13 mouse cellular contexts compared by ENCODE assay signal in the genomic region with DNA sequence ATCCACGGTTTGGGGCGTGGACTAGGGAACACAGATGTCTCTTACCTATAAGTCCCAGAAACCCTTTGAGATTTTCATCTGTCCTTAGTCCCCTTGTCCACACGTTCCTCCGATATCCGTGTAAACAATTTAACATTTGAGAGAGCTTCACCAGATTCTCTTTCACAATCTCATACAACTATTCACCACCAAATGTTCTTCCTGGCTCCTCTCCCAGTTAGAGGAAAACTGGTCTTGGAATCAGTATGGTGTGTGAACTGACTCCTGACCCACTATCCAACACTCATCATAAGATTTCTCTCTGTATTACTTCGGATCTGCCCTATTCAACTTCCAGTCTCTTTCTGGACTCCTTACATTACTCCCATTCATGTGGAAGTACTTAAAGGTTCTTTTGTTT. TPM values are rescaled to one million over a fixed set of nuclear protein-coding genes. Genes with fewer than 3 reads are reported as not detected.
DNase-seq lines count a peak whose midpoint lies in the region; ATAC-seq and TF ChIP-seq lines count a peak whose summit lies in the region.
"Had no signal": no experiment of that assay in that cellular context is flagged by ENCODE, and none has a peak within 500 bp of the region (broad histone marks: within the 10 kb centered on the region; RNA-seq: fewer than 3 reads in every experiment).

No protein-coding gene starts in this region.

- DNase-seq in stomach, postnatal 0 days (ENCODE audit: low spot score) = no peak
- no peak for DNase-seq in hindbrain, embryonic 14.5 days (ENCODE audit: low spot score)
- DNase-seq in urinary bladder, postnatal 25 days (ENCODE audit: low spot score) = no peak
- no peak for DNase-seq in thymus, postnatal 4 days
- DNase-seq in layer of hippocampus, postnatal 36 days = no peak
- DNase-seq: adrenal gland, adult 8-10 months; heart, adult 2 months; heart, postnatal 36 days; lung, postnatal 14 days; right cerebral cortex, postnatal 4 days had no signal

- no peak for TF ChIP-seq CTCF in stomach, postnatal 0 days (IDR thresholded peaks at IDR 0.05; ENCODE audit: low read depth)

- H3K36me3 ChIP-seq in kidney, embryonic 15.5 days = peaks cover 6% of the 10 kb centered on the region
- H3K36me3 ChIP-seq in kidney, embryonic 16.5 days (ENCODE audit: insufficient read depth, low read length) = peaks cover 5% of the 10 kb centered on the region
- H3K36me3 ChIP-seq in stomach, embryonic 14.5 days (ENCODE audit: control insufficient read depth, insufficient read depth, low read length) = no peaks in the 10 kb centered on the region; the same call in 1 of the 2 replicates
- H3K36me3 ChIP-seq in stomach, postnatal 0 days (ENCODE audit: control insufficient read depth, insufficient read depth, low read length) = no peaks in the 10 kb centered on the region
- H3K36me3 ChIP-seq in hindbrain, embryonic 14.5 days (replicated peaks; ENCODE audit: control insufficient read depth, insufficient read depth) = peaks cover 6% of the 10 kb centered on the region

- H3K4me1 ChIP-seq in kidney, embryonic 15.5 days = peaks cover 8% of the 10 kb centered on the region
- H3K4me1 ChIP-seq in kidney, embryonic 16.5 days (ENCODE audit: insufficient read depth, low read length) = peaks cover 4% of the 10 kb centered on the region; the same call in 1 of the 2 replicates
- H3K4me1 ChIP-seq in stomach, embryonic 14.5 days (ENCODE audit: control insufficient read depth, insufficient read depth, low read length) = no peaks in the 10 kb centered on the region
- H3K4me1 ChIP-seq in stomach, postnatal 0 days (replicated peaks; ENCODE audit: control insufficient read depth, insufficient read depth) = no peaks in the 10 kb centered on the region
- H3K4me1 ChIP-seq in hindbrain, embryonic 14.5 days (replicated peaks; ENCODE audit: control insufficient read depth, insufficient read depth, low read length) = peaks cover 9% of the 10 kb centered on the region

- no peaks in the 10 kb centered on the region for H3K27me3 ChIP-seq in kidney, embryonic 15.5 days
- H3K27me3 ChIP-seq in kidney, embryonic 16.5 days (ENCODE audit: insufficient read depth, low read length) = no peaks in the 10 kb centered on the region
- no peaks in the 10 kb centered on the region for H3K27me3 ChIP-seq in stomach, embryonic 14.5 days (ENCODE audit: control insufficient read depth, insufficient read depth, low read length)
- H3K27me3 ChIP-seq in stomach, postnatal 0 days (ENCODE audit: control insufficient read depth, insufficient read depth, low read length) = no peaks in the 10 kb centered on the region
- no peaks in the 10 kb centered on the region for H3K27me3 ChIP-seq in hindbrain, embryonic 14.5 days (ENCODE audit: control insufficient read depth, insufficient read depth, low read length)

- 0 out of 2 replicates have a peak overlapping the region, but pooled peaks have one; percentile 69 for H3K4me2 ChIP-seq in kidney, embryonic 15.5 days
- H3K4me2 ChIP-seq in kidney, embryonic 16.5 days (replicated peaks; ENCODE audit: low read depth, low read length) = no peak overlapping the region
- H3K4me2 ChIP-seq in stomach, embryonic 14.5 days (replicated peaks; ENCODE audit: low read depth, low read length) = peak overlapping the region; percentile 32; the same call in 1 of the 2 replicates
- no peak overlapping the region for H3K4me2 ChIP-seq in stomach, postnatal 0 days (replicated peaks; ENCODE audit: low read depth)
- H3K4me2 ChIP-seq in hindbrain, embryonic 14.5 days (replicated peaks) = peak overlapping the region; percentile 70

- H3K9me3 ChIP-seq in kidney, embryonic 15.5 days (replicated peaks) = no peaks in the 10 kb centered on the region
- no peaks in the 10 kb centered on the region for H3K9me3 ChIP-seq in kidney, embryonic 16.5 days (ENCODE audit: low read length)
- H3K9me3 ChIP-seq in stomach, embryonic 14.5 days (ENCODE audit: control insufficient read depth, low read depth, low read length) = no peaks in the 10 kb centered on the region
- H3K9me3 ChIP-seq in stomach, postnatal 0 days (ENCODE audit: control insufficient read depth, low read length) = no peaks in the 10 kb centered on the region
- no peaks in the 10 kb centered on the region for H3K9me3 ChIP-seq in hindbrain, embryonic 14.5 days (ENCODE audit: control insufficient read depth, low read length)

- ATAC-seq in kidney, embryonic 15.5 days (replicated peaks; ENCODE audit: low FRiP score) = no peak
- no peak for ATAC-seq in kidney, embryonic 16.5 days (ENCODE audit: low FRiP score, low TSS enrichment)
- ATAC-seq in stomach, embryonic 14.5 days (ENCODE audit: insufficient number of reproducible peaks, insufficient read depth, low FRiP score, low read depth) = no peak
- no peak for ATAC-seq in stomach, postnatal 0 days (ENCODE audit: low FRiP score, low TSS enrichment)
- ATAC-seq in hindbrain, embryonic 14.5 days (ENCODE audit: low FRiP score) = no peak

- H3K4me3 ChIP-seq in kidney, embryonic 15.5 days (replicated peaks) = no peak overlapping the region
- no peak overlapping the region for H3K4me3 ChIP-seq in kidney, embryonic 16.5 days (ENCODE audit: low read length)
- no peak overlapping the region for H3K4me3 ChIP-seq in stomach, embryonic 14.5 days (ENCODE audit: low read depth, low read length)
- no peak overlapping the region for H3K4me3 ChIP-seq in stomach, postnatal 0 days (ENCODE audit: low read depth, low read length)
- no peak overlapping the region; the same call in 1 of the 2 replicates for H3K4me3 ChIP-seq in hindbrain, embryonic 14.5 days (replicated peaks; ENCODE audit: low read length)

- TF ChIP-seq EP300 in stomach, postnatal 0 days (optimal IDR thresholded peaks at IDR 0.05) = no peak

- H3K9ac ChIP-seq in kidney, embryonic 15.5 days = no peak overlapping the region
- no peak overlapping the region for H3K9ac ChIP-seq in kidney, embryonic 16.5 days (replicated peaks; ENCODE audit: low read length)
- H3K9ac ChIP-seq in stomach, embryonic 14.5 days (replicated peaks; ENCODE audit: low read depth, low read length) = no peak overlapping the region
- H3K9ac ChIP-seq in stomach, postnatal 0 days (ENCODE audit: low read length) = no peak overlapping the region
- no peak overlapping the region for H3K9ac ChIP-seq in hindbrain, embryonic 14.5 days

- WGBS in kidney, embryonic 15.5 days = 91% methylated on average over 6 of the region's 6 CpGs
- 91% methylated on average over 6 of the region's 6 CpGs for WGBS in kidney, embryonic 16.5 days
- WGBS in stomach, embryonic 14.5 days = 78% methylated on average over 6 of the region's 6 CpGs
- 74% methylated on average over 6 of the region's 6 CpGs for WGBS in stomach, postnatal 0 days
- 84% methylated on average over 6 of the region's 6 CpGs for WGBS in hindbrain, embryonic 14.5 days

- H3K27ac ChIP-seq in kidney, embryonic 15.5 days = no peak overlapping the region
- H3K27ac ChIP-seq in kidney, embryonic 16.5 days (ENCODE audit: low read length) = no peak overlapping the region
- H3K27ac ChIP-seq in stomach, embryonic 14.5 days (ENCODE audit: low read length) = no peak overlapping the region
- H3K27ac ChIP-seq in stomach, postnatal 0 days (replicated peaks) = no peak overlapping the region
- no peak overlapping the region for H3K27ac ChIP-seq in hindbrain, embryonic 14.5 days

RNA-seq across cellular contexts. Expression of a gene that starts 0.7 kb away (rescaled TPM):
- 4.8 and 6.4 TPM in 2 replicates for polyA plus RNA-seq in kidney, embryonic 15.5 days (2015; fragmentation: Nextera tagmentation; extraction: Ambion mirVana)
- 6.3 and 6.4 TPM in 2 replicates for polyA plus RNA-seq in kidney, embryonic 16.5 days (2015; fragmentation: Nextera tagmentation; extraction: Ambion mirVana)
- polyA plus RNA-seq in stomach, embryonic 14.5 days (2014; fragmentation: Nextera tagmentation; extraction: Ambion mirVana) = 4.7 and 6.0 TPM in 2 replicates
- 2.1 and 2.2 TPM in 2 replicates for polyA plus RNA-seq in stomach, postnatal 0 days (2015; fragmentation: Nextera tagmentation; extraction: Ambion mirVana)
- 8.5 and 9.2 TPM in 2 replicates for polyA plus RNA-seq in hindbrain, embryonic 14.5 days (2014; fragmentation: Nextera tagmentation; extraction: Ambion mirVana)
- 1 to 10 TPM; 5.9 to 6.6 TPM for total RNA-seq in layer of hippocampus, postnatal 36 days (2021)

RNA-seq across cellular contexts. Expression of a gene that starts 23.7 kb away (rescaled TPM):
- polyA plus RNA-seq in kidney, embryonic 15.5 days (2015; fragmentation: Nextera tagmentation; extraction: Ambion mirVana) = 2.5 and 2.6 TPM in 2 replicates
- polyA plus RNA-seq in kidney, embryonic 16.5 days (2015; fragmentation: Nextera tagmentation; extraction: Ambion mirVana) = 2.6 and 2.7 TPM in 2 replicates
- 2.7 and 3.5 TPM in 2 replicates for polyA plus RNA-seq in stomach, embryonic 14.5 days (2014; fragmentation: Nextera tagmentation; extraction: Ambion mirVana)
- 0.62 and 0.74 TPM in 2 replicates for polyA plus RNA-seq in stomach, postnatal 0 days (2015; fragmentation: Nextera tagmentation; extraction: Ambion mirVana)
- polyA plus RNA-seq in hindbrain, embryonic 14.5 days (2014; fragmentation: Nextera tagmentation; extraction: Ambion mirVana) = 3.5 and 3.7 TPM in 2 replicates
- 1 to 10 TPM; 4.3 to 5.5 TPM for total RNA-seq in layer of hippocampus, postnatal 36 days (2021)

RNA-seq across cellular contexts. Expression of a gene that starts 26.8 kb away (rescaled TPM):
- 7.2 and 8.2 TPM in 2 replicates for polyA plus RNA-seq in kidney, embryonic 15.5 days (2015; fragmentation: Nextera tagmentation; extraction: Ambion mirVana)
- polyA plus RNA-seq in kidney, embryonic 16.5 days (2015; fragmentation: Nextera tagmentation; extraction: Ambion mirVana) = 7.1 and 7.3 TPM in 2 replicates
- polyA plus RNA-seq in stomach, embryonic 14.5 days (2014; fragmentation: Nextera tagmentation; extraction: Ambion mirVana) = 3.5 and 5.0 TPM in 2 replicates
- 2.0 and 2.1 TPM in 2 replicates for polyA plus RNA-seq in stomach, postnatal 0 days (2015; fragmentation: Nextera tagmentation; extraction: Ambion mirVana)
- polyA plus RNA-seq in hindbrain, embryonic 14.5 days (2014; fragmentation: Nextera tagmentation; extraction: Ambion mirVana) = 4.3 and 4.5 TPM in 2 replicates
- total RNA-seq in layer of hippocampus, postnatal 36 days (2021) = 10 to 100 TPM; 12.5 to 14.6 TPM

RNA-seq across cellular contexts. Expression of a gene that starts 57.8 kb away (rescaled TPM):
- 8.0 and 8.1 TPM in 2 replicates for polyA plus RNA-seq in kidney, embryonic 15.5 days (2015; fragmentation: Nextera tagmentation; extraction: Ambion mirVana)
- 8.7 and 9.4 TPM in 2 replicates for polyA plus RNA-seq in kidney, embryonic 16.5 days (2015; fragmentation: Nextera tagmentation; extraction: Ambion mirVana)
- polyA plus RNA-seq in stomach, embryonic 14.5 days (2014; fragmentation: Nextera tagmentation; extraction: Ambion mirVana) = 6.7 and 9.1 TPM in 2 replicates
- polyA plus RNA-seq in stomach, postnatal 0 days (2015; fragmentation: Nextera tagmentation; extraction: Ambion mirVana) = 2.3 and 3.2 TPM in 2 replicates
- polyA plus RNA-seq in hindbrain, embryonic 14.5 days (2014; fragmentation: Nextera tagmentation; extraction: Ambion mirVana) = 13.2 and 13.6 TPM in 2 replicates
- total RNA-seq in layer of hippocampus, postnatal 36 days (2021) = 1 to 10 TPM; 7.4 to 9.1 TPM

Comparison
In these comparisons a context has a peak if more than half of its experiments do, and no peak if none do; other contexts are left out.
1. H3K4me2 ChIP-seq: peak in kidney, embryonic 15.5 days (single experiment), stomach, embryonic 14.5 days (single experiment) and hindbrain, embryonic 14.5 days (single experiment); none in kidney, embryonic 16.5 days (single experiment) and stomach, postnatal 0 days (single experiment).